Mouse (Mus musculus) megakaryocyte, embryonic 14.5 days (primary cell): ENCODE measurements around the gene Slc22a23.

Experiments
- FLI1 ChIP-seq: IDR thresholded peaks from 2 replicates; pipeline ENCODE4 v1.6.1; 2012; ENCODE audit warnings: low read length, inconsistent platforms, mixed read lengths
- GATA1 ChIP-seq: IDR thresholded peaks from 3 replicates; pipeline ENCODE4 v1.6.1; 2012; ENCODE audit warnings: mixed read lengths, low read length, inconsistent platforms, borderline replicate concordance

DNA sequence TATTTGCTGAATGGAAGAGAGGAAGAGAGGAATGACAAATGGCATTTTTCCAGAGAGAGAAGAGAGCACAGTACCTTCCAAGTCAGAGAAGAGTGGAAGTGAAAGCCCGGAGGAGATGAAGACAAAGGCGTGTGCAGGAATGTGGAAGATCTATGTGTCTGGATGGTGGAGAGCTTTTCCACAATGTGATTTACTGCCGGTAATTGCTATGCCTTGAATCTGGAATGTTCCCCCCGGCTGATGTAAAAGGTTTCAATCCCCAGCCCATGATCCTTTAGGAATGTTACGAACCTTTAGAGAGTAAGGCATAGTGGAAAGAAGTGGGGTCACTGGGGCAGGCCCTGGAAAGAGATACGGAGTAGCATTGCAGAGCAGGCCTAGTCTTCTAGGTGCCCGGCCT is 8.3 kb upstream of the Slc22a23 start:
- TF ChIP-seq GATA1 (no peak), FLI1 (no peak)
